Mouse (Mus musculus) liver, embryonic 13.5 days (tissue): ENCODE data around the gene Nova2. TPM values are rescaled to one million over a fixed set of nuclear protein-coding genes. Genes with fewer than 3 reads are reported as not detected.

Source experiments
- ATAC-seq: fragments of 200-750 bp; cut with Nextera tagmentation; 2 replicates; pipeline ENCODE4 v1.8.0; 2017; ENCODE audit warnings: low read depth, mild to moderate bottlenecking, moderate number of reproducible peaks, moderate library complexity
- DNase-seq: peaks from one replicate; pipeline ENCODE4 v3.0.0; 2022
- H3K27ac ChIP-seq: fragments of 300-500 bp; sonication (generic); 2 replicates; pipeline ENCODE4 v1.5.1; 2015; ENCODE audit warnings: moderate library complexity, mild to moderate bottlenecking, inconsistent platforms
- H3K27me3 ChIP-seq: fragments of 300-500 bp; sonication (generic); 2 replicates; pipeline ENCODE4 v1.6.1; 2015; ENCODE audit warnings: mild to moderate bottlenecking, inconsistent platforms
- H3K36me3 ChIP-seq: fragments of 300-500 bp; sonication (generic); 2 replicates; pipeline ENCODE4 v1.6.1; 2015; ENCODE audit warnings: mild to moderate bottlenecking, inconsistent platforms
- H3K4me1 ChIP-seq: fragments of 300-500 bp; sonication (generic); replicated peaks from 2 replicates; pipeline ENCODE4 v1.6.1; 2015; ENCODE audit warnings: inconsistent platforms
- H3K4me2 ChIP-seq: fragments of 300-500 bp; sonication (generic); 2 replicates; pipeline ENCODE4 v1.6.1; 2015; ENCODE audit warnings: inconsistent platforms, mild to moderate bottlenecking, moderate library complexity
- H3K4me3 ChIP-seq: fragments of 300-500 bp; sonication (generic); replicated peaks from 2 replicates; pipeline ENCODE4 v1.5.1; 2015; ENCODE audit warnings: mild to moderate bottlenecking, inconsistent platforms
- H3K9ac ChIP-seq: fragments of 300-500 bp; sonication (generic); 2 replicates; pipeline ENCODE4 v1.6.1; 2015; ENCODE audit warnings: mild to moderate bottlenecking, inconsistent platforms
- H3K9me3 ChIP-seq: fragments of 300-500 bp; sonication (generic); replicated peaks from 2 replicates; pipeline ENCODE4 v1.6.1; 2016; ENCODE audit warnings: inconsistent platforms
- WGBS: fragments of 180-500 bp; shearing (Covaris S2); methylation state at CpG from one replicate; pipeline ENCODE4 v1.1.7; 2015; ENCODE audit not compliant: insufficient replicate concordance; 5-methylcytosine and 5-hydroxymethylcytosine counted together
- polyA plus RNA-seq: library from polyadenylated mRNA; unstranded; fragments of >200 nt; fragmentation: Nextera tagmentation; extraction: Ambion mirVana; gene quantifications from 2 replicates; pipeline ENCODE4 v1.2.1, GENCODE M21; 2015

Gene Nova2
- polyA plus RNA-seq, 1 experiment from 2014 or later = 0.08 TPM

GRCm38 (mm10) chr7:18926041-18926790 is 528 bp downstream of the Nova2 start:
- Histone ChIP-seq H3K9ac (peak overlapping the region; percentile 36; the same call in 1 of the 2 replicates), H3K4me2 (peak overlapping the region; percentile 62), H3K9me3 (no peaks in the 10 kb centered on the region), H3K27me3 (peaks cover 70% of the 10 kb centered on the region), H3K27ac (no peak overlapping the region), H3K36me3 (no peaks in the 10 kb centered on the region), H3K4me1 (peaks cover 11% of the 10 kb centered on the region), H3K4me3 (peak overlapping the region; percentile 47)
- peak; percentile 32; the same call in 1 of the 2 replicates for ATAC-seq
- no peak for DNase-seq
- WGBS = 3% methylated on average over 37 of the region's 42 CpGs

- ATAC-seq (no peak), DNase-seq (no peak)
- Histone ChIP-seq H3K27me3 (peaks cover 67% of the 10 kb centered on the region), H3K27ac (peak overlapping the region; percentile 18; the same call in 1 of the 2 replicates), H3K4me3 (peak overlapping the region; percentile 47; the same call in 1 of the 2 replicates), H3K9ac (no peak overlapping the region), H3K4me1 (peaks cover 11% of the 10 kb centered on the region), H3K9me3 (no peaks in the 10 kb centered on the region), H3K36me3 (no peaks in the 10 kb centered on the region), H3K4me2 (no peak overlapping the region)
- WGBS = 34% methylated on average over 6 of the region's 6 CpGs
Observed at GRCm38 (mm10) chr7:18926911-18927310, 1.2 kb downstream of the Nova2 start.

- H3K9me3 ChIP-seq = no peaks in the 10 kb centered on the region
- peaks cover 11% of the 10 kb centered on the region for H3K4me1 ChIP-seq
- no peak overlapping the region for H3K4me3 ChIP-seq
- H3K27me3 ChIP-seq = peaks cover 63% of the 10 kb centered on the region
- H3K9ac ChIP-seq = no peak overlapping the region
- WGBS = 9% methylated on average over 3 of the region's 3 CpGs
- H3K36me3 ChIP-seq = no peaks in the 10 kb centered on the region
- no peak overlapping the region for H3K4me2 ChIP-seq
- DNase-seq = no peak
- H3K27ac ChIP-seq = no peak overlapping the region
- no peak for ATAC-seq
Observed at GRCm38 (mm10) chr7:18927759-18928158, 2.1 kb downstream of the Nova2 start.

GRCm38 (mm10) chr7:18942376-18942775 is 16.7 kb downstream of the Nova2 start:
- no peak overlapping the region for H3K27ac ChIP-seq
- 31% methylated on average over 1 of the region's 1 CpGs for WGBS
- no peak overlapping the region for H3K4me3 ChIP-seq
- no peak overlapping the region for H3K4me2 ChIP-seq
- no peak for ATAC-seq
- 0 out of 2 replicates have a peak, but pooled peaks cover 5% of the 10 kb centered on the region for H3K27me3 ChIP-seq
- H3K9me3 ChIP-seq = no peaks in the 10 kb centered on the region
- H3K9ac ChIP-seq = no peak overlapping the region
- H3K36me3 ChIP-seq = no peaks in the 10 kb centered on the region
- no peak for DNase-seq
- H3K4me1 ChIP-seq = no peaks in the 10 kb centered on the region

GRCm38 (mm10) chr7:18942815-18943214 is 17.1 kb downstream of the Nova2 start:
- no peak overlapping the region for H3K4me3 ChIP-seq
- WGBS = 52% methylated on average over 9 of the region's 9 CpGs
- DNase-seq (no peak), ATAC-seq (no peak)
- H3K27ac ChIP-seq = no peak overlapping the region
- 0 out of 2 replicates have a peak, but pooled peaks cover 5% of the 10 kb centered on the region for H3K27me3 ChIP-seq
- no peak overlapping the region for H3K9ac ChIP-seq
- no peaks in the 10 kb centered on the region for H3K36me3 ChIP-seq
- H3K4me1 ChIP-seq = no peaks in the 10 kb centered on the region
- no peaks in the 10 kb centered on the region for H3K9me3 ChIP-seq
- no peak overlapping the region for H3K4me2 ChIP-seq

- Histone ChIP-seq H3K27me3 (peaks cover 5% of the 10 kb centered on the region; the same call in 1 of the 2 replicates), H3K4me2 (no peak overlapping the region), H3K9me3 (no peaks in the 10 kb centered on the region), H3K9ac (no peak overlapping the region), H3K27ac (no peak overlapping the region), H3K4me1 (peaks cover 8% of the 10 kb centered on the region; the same call in 1 of the 2 replicates), H3K4me3 (no peak overlapping the region), H3K36me3 (no peaks in the 10 kb centered on the region)
- ATAC-seq (no peak), DNase-seq (no peak)
- WGBS = 39% methylated on average over 6 of the region's 6 CpGs
Observed at GRCm38 (mm10) chr7:18948151-18948550, 22.5 kb downstream of the Nova2 start.

- no peaks in the 10 kb centered on the region for H3K36me3 ChIP-seq
- no peak overlapping the region for H3K4me2 ChIP-seq
- H3K27me3 ChIP-seq = peaks cover 10% of the 10 kb centered on the region
- H3K9ac ChIP-seq = no peak overlapping the region
- peaks cover 8% of the 10 kb centered on the region; the same call in 1 of the 2 replicates for H3K4me1 ChIP-seq
- H3K9me3 ChIP-seq = no peaks in the 10 kb centered on the region
- no peak for DNase-seq
- H3K4me3 ChIP-seq = no peak overlapping the region
- no peak for ATAC-seq
- 29% methylated on average over 12 of the region's 12 CpGs for WGBS
- H3K27ac ChIP-seq = no peak overlapping the region
Observed at GRCm38 (mm10) chr7:18949781-18950522, 24.3 kb downstream of the Nova2 start.

GRCm38 (mm10) chr7:18950523-18951315 is 25.0 kb downstream of the Nova2 start:
- Histone ChIP-seq H3K9ac (no peak overlapping the region), H3K27ac (no peak overlapping the region), H3K36me3 (no peaks in the 10 kb centered on the region), H3K4me1 (peaks cover 8% of the 10 kb centered on the region; the same call in 1 of the 2 replicates), H3K27me3 (peaks cover 17% of the 10 kb centered on the region), H3K4me2 (no peak overlapping the region), H3K4me3 (no peak overlapping the region), H3K9me3 (no peaks in the 10 kb centered on the region)
- DNase-seq (no peak), ATAC-seq (no peak)
- WGBS = 11% methylated on average over 18 of the region's 18 CpGs

- 12% methylated on average over 15 of the region's 15 CpGs for WGBS
- peaks cover 24% of the 10 kb centered on the region for H3K27me3 ChIP-seq
- no peak overlapping the region for H3K4me3 ChIP-seq
- H3K4me1 ChIP-seq = peaks cover 8% of the 10 kb centered on the region; the same call in 1 of the 2 replicates
- no peak overlapping the region for H3K4me2 ChIP-seq
- peak; percentile 14 for DNase-seq
- H3K9ac ChIP-seq = no peak overlapping the region
- no peak overlapping the region for H3K27ac ChIP-seq
- no peaks in the 10 kb centered on the region for H3K9me3 ChIP-seq
- H3K36me3 ChIP-seq = no peaks in the 10 kb centered on the region
- no peak for ATAC-seq
Observed at GRCm38 (mm10) chr7:18951397-18951796, 25.7 kb downstream of the Nova2 start.

GRCm38 (mm10) chr7:18957569-18958383 is 32.1 kb downstream of the Nova2 start:
- DNase-seq (no peak), ATAC-seq (peak; percentile 58)
- Histone ChIP-seq H3K27ac (no peak overlapping the region), H3K9ac (peak overlapping the region; percentile 45; the same call in 1 of the 2 replicates), H3K4me2 (peak overlapping the region; percentile 75), H3K4me3 (peak overlapping the region; percentile 59), H3K36me3 (no peaks in the 10 kb centered on the region), H3K4me1 (peaks cover 22% of the 10 kb centered on the region), H3K9me3 (no peaks in the 10 kb centered on the region), H3K27me3 (peaks cover 83% of the 10 kb centered on the region)
- under 1% methylated on average over 82 of the region's 107 CpGs for WGBS
